Mouse (Mus musculus): Measurements from ENCODE around the gene Fkbp8. TPM values are rescaled to one million over a fixed set of nuclear protein-coding genes. Genes with fewer than 3 reads are reported as not detected.

Fkbp8 gene
- polyA plus RNA-seq, 1 experiment from 2014 or later: 252 TPM

DNA sequence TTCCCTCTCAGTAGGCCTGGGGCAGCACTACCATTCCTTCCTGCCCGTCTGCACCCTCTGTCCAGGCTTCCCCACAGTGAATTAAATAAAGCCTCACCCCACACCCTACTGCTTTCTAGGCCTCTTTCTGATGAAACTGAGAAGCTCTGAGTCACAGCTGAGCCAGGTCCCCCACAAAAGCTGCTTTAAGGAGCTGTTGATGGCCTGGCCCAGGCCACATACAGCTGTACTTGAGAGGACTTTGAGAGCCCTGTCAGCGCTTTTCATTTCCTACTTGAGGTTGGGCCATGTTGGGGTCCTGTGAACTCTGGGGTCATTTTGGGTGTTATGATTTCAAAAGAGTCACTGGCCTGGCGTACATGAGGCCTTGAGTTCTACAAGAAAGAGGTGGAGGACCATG lies 7.7 kb downstream of the Fkbp8 start:
- H3K4me2 ChIP-seq (replicated peaks; ENCODE audit: low read depth, low read length): no peak overlapping the region
- H3K9me3 ChIP-seq (ENCODE audit: control insufficient read depth, low read length): no peaks in the 10 kb centered on the region
- ATAC-seq (ENCODE audit: low FRiP score, low TSS enrichment): no peak
- no peak overlapping the region for H3K27ac ChIP-seq (ENCODE audit: low read depth, low read length)
- H3K4me3 ChIP-seq (ENCODE audit: low read length): no peak overlapping the region
- H3K9ac ChIP-seq (ENCODE audit: low read depth, low read length): no peak overlapping the region; the same call in 1 of the 2 replicates
- H3K4me1 ChIP-seq (ENCODE audit: control insufficient read depth, insufficient read depth, low read length): peaks cover 2% of the 10 kb centered on the region; the same call in 1 of the 2 replicates
- 93% methylated on average over 3 of the region's 3 CpGs for WGBS
- H3K27me3 ChIP-seq (ENCODE audit: control insufficient read depth, insufficient read depth, low read length): no peaks in the 10 kb centered on the region
- peaks cover 64% of the 10 kb centered on the region for H3K36me3 ChIP-seq (ENCODE audit: control insufficient read depth, insufficient read depth, low read length)

DNA sequence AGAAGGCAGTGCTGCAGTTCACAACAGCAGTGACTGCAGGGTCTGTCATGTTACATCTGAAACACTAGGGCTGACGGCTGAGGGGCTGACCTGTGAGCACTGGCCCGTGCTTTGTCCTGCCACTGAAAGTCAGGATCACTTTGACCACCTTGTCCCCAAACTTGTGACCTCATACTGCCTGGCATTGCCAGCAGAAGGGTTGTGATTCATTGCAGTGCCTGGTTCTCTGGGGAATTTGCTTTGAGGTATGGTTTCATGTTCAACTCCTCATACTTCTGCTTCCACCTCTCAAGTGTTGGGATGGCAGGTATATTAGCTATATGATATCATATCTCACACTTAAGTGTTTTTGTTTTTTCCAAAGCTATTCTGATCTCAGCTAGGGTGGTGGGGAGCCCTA lies 8.2 kb downstream of the Fkbp8 start:
- no peak for ATAC-seq (ENCODE audit: low FRiP score, low TSS enrichment)
- Histone ChIP-seq H3K27me3 (ENCODE audit: control insufficient read depth, insufficient read depth, low read length) (no peaks in the 10 kb centered on the region), H3K9me3 (ENCODE audit: control insufficient read depth, low read length) (no peaks in the 10 kb centered on the region), H3K9ac (ENCODE audit: low read depth, low read length) (no peak overlapping the region), H3K4me1 (ENCODE audit: control insufficient read depth, insufficient read depth, low read length) (peaks cover 6% of the 10 kb centered on the region; the same call in 1 of the 2 replicates), H3K4me3 (ENCODE audit: low read length) (no peak overlapping the region), H3K36me3 (ENCODE audit: control insufficient read depth, insufficient read depth, low read length) (peaks cover 59% of the 10 kb centered on the region), H3K27ac (ENCODE audit: low read depth, low read length) (no peak overlapping the region), H3K4me2 (replicated peaks; ENCODE audit: low read depth, low read length) (no peak overlapping the region)
- 84% methylated on average over 2 of the region's 2 CpGs for WGBS

DNA sequence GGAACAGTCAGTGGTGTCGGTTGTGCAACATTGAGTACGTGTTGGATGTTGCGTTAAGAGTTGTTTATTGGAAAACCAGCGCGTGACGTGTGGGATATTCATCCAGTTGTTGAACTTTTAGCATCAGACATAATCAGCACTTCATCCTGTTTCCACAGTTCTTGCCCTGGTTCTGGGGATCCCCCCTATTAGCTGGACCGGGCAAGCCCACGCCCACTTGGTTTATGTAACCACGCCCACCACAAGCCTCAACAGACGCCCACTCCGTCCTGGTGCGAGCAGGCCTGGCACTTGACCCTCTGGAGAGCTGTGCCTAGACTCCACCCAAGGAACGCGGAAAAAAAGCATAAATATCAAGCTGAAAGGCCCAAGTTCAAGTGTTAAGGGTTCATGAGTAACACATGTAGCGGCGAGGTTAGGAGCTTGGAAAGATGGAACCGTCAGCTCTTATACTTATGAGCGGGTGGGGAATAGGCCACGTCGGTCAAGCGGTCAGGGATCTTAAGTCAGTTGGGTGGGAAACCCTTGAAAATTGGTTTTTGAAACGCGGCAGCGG lies 10.6 kb downstream of the Fkbp8 start:
- H3K36me3 ChIP-seq (ENCODE audit: control insufficient read depth, insufficient read depth, low read length): peaks cover 37% of the 10 kb centered on the region
- H3K9ac ChIP-seq (ENCODE audit: low read depth, low read length): peak overlapping the region; percentile 47; the same call in 1 of the 2 replicates
- H3K4me3 ChIP-seq (ENCODE audit: low read length): peak overlapping the region; percentile 81
- H3K4me1 ChIP-seq (ENCODE audit: control insufficient read depth, insufficient read depth, low read length): peaks cover 10% of the 10 kb centered on the region; the same call in 1 of the 2 replicates
- WGBS: 15% methylated on average over 24 of the region's 24 CpGs
- no peaks in the 10 kb centered on the region for H3K9me3 ChIP-seq (ENCODE audit: control insufficient read depth, low read length)
- H3K27me3 ChIP-seq (ENCODE audit: control insufficient read depth, insufficient read depth, low read length): no peaks in the 10 kb centered on the region
- H3K4me2 ChIP-seq (replicated peaks; ENCODE audit: low read depth, low read length): peak overlapping the region; percentile 78
- peak; percentile 7 for ATAC-seq (ENCODE audit: low FRiP score, low TSS enrichment)
- peak overlapping the region; percentile 77 for H3K27ac ChIP-seq (ENCODE audit: low read depth, low read length)

DNA sequence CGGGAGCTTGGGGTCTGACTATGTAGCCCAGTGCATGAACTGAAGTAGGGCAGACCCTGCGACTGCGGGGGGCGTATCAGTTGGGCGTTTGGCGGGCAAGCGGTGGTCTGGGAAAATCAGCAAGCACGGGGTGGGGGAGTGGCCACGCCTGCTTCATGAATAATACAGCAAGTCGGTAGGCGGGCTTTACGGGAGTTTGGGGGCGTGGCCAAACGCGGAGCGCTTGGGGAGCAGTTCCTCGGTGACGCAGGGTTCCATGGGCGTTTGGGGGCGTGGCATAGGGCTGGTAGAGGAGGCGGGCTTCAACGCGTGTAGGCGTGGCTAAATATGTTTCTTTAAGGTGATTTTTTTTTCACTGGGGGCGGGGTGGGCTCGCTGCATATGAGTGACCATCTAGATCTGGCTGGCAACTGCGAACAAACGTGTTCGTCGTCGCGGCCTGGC lies 11.1 kb downstream of the Fkbp8 start:
- H3K4me1 ChIP-seq (ENCODE audit: control insufficient read depth, insufficient read depth, low read length): peaks cover 10% of the 10 kb centered on the region; the same call in 1 of the 2 replicates
- H3K9me3 ChIP-seq (ENCODE audit: control insufficient read depth, low read length): no peaks in the 10 kb centered on the region
- WGBS: under 1% methylated on average over 32 of the region's 32 CpGs
- peak overlapping the region; percentile 81 for H3K4me3 ChIP-seq (ENCODE audit: low read length)
- ATAC-seq (ENCODE audit: low FRiP score, low TSS enrichment): peak; percentile 68
- peak overlapping the region; percentile 78 for H3K4me2 ChIP-seq (replicated peaks; ENCODE audit: low read depth, low read length)
- no peaks in the 10 kb centered on the region for H3K27me3 ChIP-seq (ENCODE audit: control insufficient read depth, insufficient read depth, low read length)
- peaks cover 33% of the 10 kb centered on the region for H3K36me3 ChIP-seq (ENCODE audit: control insufficient read depth, insufficient read depth, low read length)
- peak overlapping the region; percentile 81; the same call in 1 of the 2 replicates for H3K9ac ChIP-seq (ENCODE audit: low read depth, low read length)
- peak overlapping the region; percentile 90 for H3K27ac ChIP-seq (ENCODE audit: low read depth, low read length)

DNA sequence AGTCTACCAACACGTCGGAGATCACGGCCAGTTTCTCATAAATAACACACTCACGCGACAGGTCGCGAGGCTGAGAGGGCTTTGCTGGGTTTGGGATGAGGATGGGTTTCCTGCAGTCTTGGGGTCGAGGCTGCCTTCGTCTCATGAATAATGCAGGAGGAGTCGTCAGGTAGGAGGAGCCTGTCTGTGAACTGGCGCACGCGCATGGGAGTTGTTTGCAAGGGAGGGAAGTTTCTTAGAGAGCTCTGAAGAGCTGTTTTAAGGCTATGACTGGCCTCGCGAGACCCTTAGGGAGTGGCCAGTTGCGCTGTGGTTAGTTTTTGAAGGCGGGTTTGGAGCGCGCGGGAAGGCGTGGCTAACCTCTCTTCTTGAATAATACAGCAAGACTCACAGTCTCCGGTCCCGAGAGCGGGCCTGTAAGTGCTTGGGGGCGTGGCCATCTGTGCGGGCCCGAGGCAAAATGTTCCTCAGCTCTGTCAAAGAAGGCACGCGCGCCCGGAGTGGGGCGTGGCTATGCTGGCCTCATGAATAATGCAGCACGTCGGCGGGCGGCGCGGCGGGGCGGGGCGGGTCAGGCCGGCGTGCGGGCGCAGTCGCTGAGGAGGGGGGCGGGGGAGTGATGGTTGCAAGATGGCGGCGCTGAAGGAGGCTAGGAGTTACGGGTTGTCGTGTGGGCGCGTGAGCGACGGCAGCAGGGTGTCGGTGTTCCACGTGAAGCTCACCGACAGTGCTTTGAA lies 11.7 kb downstream of the Fkbp8 start, which contains the start of gene Ell:
Gene Ell, plus strand, starts transcription at position 381 of the 737 bp plus-strand sequence.
- peak within 1 kb of the TSS; percentile 81 for H3K4me3 ChIP-seq (ENCODE audit: low read length)
- H3K27me3 ChIP-seq (ENCODE audit: control insufficient read depth, insufficient read depth, low read length): no peaks in the 10 kb centered on the region
- peak within 1 kb of the TSS; percentile 81 for H3K9ac ChIP-seq (ENCODE audit: low read depth, low read length)
- peak; percentile 91 for ATAC-seq (ENCODE audit: low FRiP score, low TSS enrichment)
- H3K4me1 ChIP-seq (ENCODE audit: control insufficient read depth, insufficient read depth, low read length): peaks cover 10% of the 10 kb centered on the region; the same call in 1 of the 2 replicates
- no peaks in the 10 kb centered on the region for H3K9me3 ChIP-seq (ENCODE audit: control insufficient read depth, low read length)
- WGBS: 1% methylated on average over 57 of the region's 58 CpGs
- H3K4me2 ChIP-seq (replicated peaks; ENCODE audit: low read depth, low read length): peak within 1 kb of the TSS; percentile 78
- peaks cover 28% of the 10 kb centered on the region for H3K36me3 ChIP-seq (ENCODE audit: control insufficient read depth, insufficient read depth, low read length)
- H3K27ac ChIP-seq (ENCODE audit: low read depth, low read length): peak within 1 kb of the TSS; percentile 90

DNA sequence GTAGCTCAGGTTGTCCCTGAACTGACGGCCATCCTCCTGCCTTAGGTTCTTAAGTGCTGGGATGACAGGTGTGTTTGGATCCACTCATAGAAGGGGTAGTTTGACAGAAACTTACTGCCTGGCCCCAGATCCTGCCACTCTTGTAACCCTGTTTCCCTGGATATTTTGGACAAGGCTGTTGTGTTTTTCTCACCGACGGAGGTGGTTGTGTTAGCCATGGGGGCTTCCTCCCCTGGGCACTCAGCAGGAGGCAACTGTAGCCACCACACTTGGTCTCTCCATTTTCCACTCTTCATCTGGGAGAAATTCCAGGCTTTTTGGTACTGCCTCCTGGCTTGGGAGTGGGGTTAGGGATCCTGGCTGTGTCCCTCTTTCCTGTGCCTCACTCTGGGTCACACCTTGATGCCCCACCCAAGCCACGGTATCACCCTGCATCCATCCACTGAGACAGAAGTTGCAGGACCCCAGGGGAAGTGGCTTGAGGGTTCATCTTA lies 12.5 kb downstream of the Fkbp8 start:
- ATAC-seq (ENCODE audit: low FRiP score, low TSS enrichment): no peak
- Histone ChIP-seq H3K4me3 (ENCODE audit: low read length) (peak overlapping the region; percentile 81), H3K27ac (ENCODE audit: low read depth, low read length) (peak overlapping the region; percentile 90; the same call in 1 of the 2 replicates), H3K27me3 (ENCODE audit: control insufficient read depth, insufficient read depth, low read length) (no peaks in the 10 kb centered on the region), H3K36me3 (ENCODE audit: control insufficient read depth, insufficient read depth, low read length) (peaks cover 20% of the 10 kb centered on the region), H3K9ac (ENCODE audit: low read depth, low read length) (peak overlapping the region; percentile 81), H3K4me2 (replicated peaks; ENCODE audit: low read depth, low read length) (peak overlapping the region; percentile 78), H3K4me1 (ENCODE audit: control insufficient read depth, insufficient read depth, low read length) (peaks cover 10% of the 10 kb centered on the region; the same call in 1 of the 2 replicates), H3K9me3 (ENCODE audit: control insufficient read depth, low read length) (no peaks in the 10 kb centered on the region)
- 9% methylated on average over 4 of the region's 4 CpGs for WGBS

DNA sequence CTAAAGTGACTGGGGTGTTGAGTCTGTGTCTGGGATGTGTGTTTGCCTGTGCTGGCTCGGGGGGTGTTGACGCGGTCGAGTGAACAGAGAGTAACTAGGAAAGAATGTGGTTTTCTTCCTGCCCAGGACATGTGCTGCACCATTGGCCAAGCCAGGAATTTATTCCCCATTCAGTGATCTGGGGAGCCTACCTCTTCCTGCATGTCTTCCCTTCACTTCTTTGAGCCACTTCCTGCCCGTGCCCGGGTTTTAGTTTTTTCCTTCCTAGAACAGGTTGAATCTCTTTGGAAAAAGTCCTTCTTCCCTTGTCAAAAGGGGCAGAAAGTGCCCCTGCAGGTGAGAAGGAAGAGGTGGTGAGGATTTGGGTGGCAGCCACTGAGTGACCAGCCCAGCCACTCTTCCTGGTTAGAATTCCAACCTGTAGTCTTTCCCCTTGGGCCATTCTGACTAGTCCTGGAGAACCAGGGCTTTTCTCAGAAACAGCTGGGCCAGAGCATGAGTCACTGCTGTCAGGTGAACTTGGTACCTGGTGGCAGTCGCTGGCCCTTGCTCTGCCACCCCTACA lies 13.1 kb downstream of the Fkbp8 start:
- Histone ChIP-seq H3K4me3 (ENCODE audit: low read length) (peak overlapping the region; percentile 81), H3K27me3 (ENCODE audit: control insufficient read depth, insufficient read depth, low read length) (no peaks in the 10 kb centered on the region), H3K36me3 (ENCODE audit: control insufficient read depth, insufficient read depth, low read length) (peaks cover 15% of the 10 kb centered on the region), H3K4me1 (ENCODE audit: control insufficient read depth, insufficient read depth, low read length) (peaks cover 10% of the 10 kb centered on the region; the same call in 1 of the 2 replicates), H3K4me2 (replicated peaks; ENCODE audit: low read depth, low read length) (peak overlapping the region; percentile 78), H3K9me3 (ENCODE audit: control insufficient read depth, low read length) (no peaks in the 10 kb centered on the region), H3K9ac (ENCODE audit: low read depth, low read length) (peak overlapping the region; percentile 81), H3K27ac (ENCODE audit: low read depth, low read length) (peak overlapping the region; percentile 90; the same call in 1 of the 2 replicates)
- no peak for ATAC-seq (ENCODE audit: low FRiP score, low TSS enrichment)
- WGBS: 27% methylated on average over 7 of the region's 7 CpGs

DNA sequence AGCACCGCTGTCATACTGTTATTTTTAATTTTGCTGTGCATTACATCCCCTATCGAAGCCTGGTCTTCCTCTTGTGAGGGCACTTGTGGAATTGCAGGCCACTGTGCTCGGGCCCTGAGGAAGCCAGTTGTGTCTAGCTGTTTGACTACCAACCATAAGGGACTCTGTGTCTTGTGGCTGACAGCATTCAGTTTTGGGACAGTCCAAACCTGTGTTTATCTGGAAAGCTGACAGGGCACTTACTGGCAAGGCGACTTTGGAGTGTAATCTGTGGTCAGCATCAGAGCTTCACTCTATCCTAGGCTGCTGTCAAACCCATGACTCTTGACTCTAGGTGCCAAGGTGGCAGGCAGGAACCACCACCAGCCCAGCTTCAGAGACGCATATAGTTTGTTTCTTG lies 13.6 kb downstream of the Fkbp8 start:
- Histone ChIP-seq H3K9me3 (ENCODE audit: control insufficient read depth, low read length) (no peaks in the 10 kb centered on the region), H3K4me1 (ENCODE audit: control insufficient read depth, insufficient read depth, low read length) (peaks cover 10% of the 10 kb centered on the region; the same call in 1 of the 2 replicates), H3K4me3 (ENCODE audit: low read length) (peak overlapping the region; percentile 81; the same call in 1 of the 2 replicates), H3K9ac (ENCODE audit: low read depth, low read length) (peak overlapping the region; percentile 81; the same call in 1 of the 2 replicates), H3K36me3 (ENCODE audit: control insufficient read depth, insufficient read depth, low read length) (peaks cover 10% of the 10 kb centered on the region; the same call in 1 of the 2 replicates), H3K27ac (ENCODE audit: low read depth, low read length) (no peak overlapping the region), H3K4me2 (replicated peaks; ENCODE audit: low read depth, low read length) (peak overlapping the region; percentile 78), H3K27me3 (ENCODE audit: control insufficient read depth, insufficient read depth, low read length) (no peaks in the 10 kb centered on the region)
- WGBS: 79% methylated on average over 5 of the region's 5 CpGs
- no peak for ATAC-seq (ENCODE audit: low FRiP score, low TSS enrichment)
